Mouse (Mus musculus): Measurements from ENCODE around the gene Sprr2a2. TPM values are rescaled to one million over a fixed set of nuclear protein-coding genes. Genes with fewer than 3 reads are reported as not detected.
A peak's percentile ranks its signal among the peaks of the same experiment; 100 is the strongest.
"Not testable (repeated sequence)": the region's sequence is repeated elsewhere in the genome, so short reads cannot be mapped to it uniquely, and the experiment has no call there.

Sprr2a2 gene
- polyA plus RNA-seq (2014; fragmentation: Nextera tagmentation; extraction: Ambion mirVana) = 0.40 and 0.50 TPM in 2 replicates

- not testable (repeated sequence) for H3K4me3 ChIP-seq (ENCODE audit: low read depth, low read length); DNase-seq (ENCODE audit: low spot score); H3K4me2 ChIP-seq (replicated peaks; ENCODE audit: low read depth, low read length); H3K9me3 ChIP-seq (ENCODE audit: control insufficient read depth, low read length); H3K27me3 ChIP-seq (ENCODE audit: control insufficient read depth, insufficient read depth, low read length); H3K27ac ChIP-seq (ENCODE audit: low read depth, low read length); H3K4me1 ChIP-seq (replicated peaks; ENCODE audit: control insufficient read depth, insufficient read depth, low read length); H3K9ac ChIP-seq (ENCODE audit: low read depth, low read length); H3K36me3 ChIP-seq (ENCODE audit: control insufficient read depth, insufficient read depth, low read length); ATAC-seq (ENCODE audit: low FRiP score)
- no CpG with 5 or more reads among the region's 2 CpGs for WGBS
Observed at GRCm38 (mm10) chr3:92215569-92215968, at the start of gene Sprr2a2, which contains the start of gene Sprr2a1. Sprr2a2 (plus strand) TSS chr3:92215920. Sprr2a1 (plus strand) TSS chr3:92215799.

GRCm38 (mm10) chr3:92169847-92170246, 45.9 kb upstream of the Sprr2a2 start:
- H3K36me3 ChIP-seq (ENCODE audit: control insufficient read depth, insufficient read depth, low read length) = no peaks in the 10 kb centered on the region
- no peak overlapping the region for H3K4me2 ChIP-seq (replicated peaks; ENCODE audit: low read depth, low read length)
- no peak for ATAC-seq (ENCODE audit: low FRiP score)
- H3K27ac ChIP-seq (ENCODE audit: low read depth, low read length) = no peak overlapping the region
- no peak overlapping the region for H3K4me3 ChIP-seq (ENCODE audit: low read depth, low read length)
- no peaks in the 10 kb centered on the region for H3K27me3 ChIP-seq (ENCODE audit: control insufficient read depth, insufficient read depth, low read length)
- no peak overlapping the region for H3K9ac ChIP-seq (ENCODE audit: low read depth, low read length)
- no peaks in the 10 kb centered on the region for H3K4me1 ChIP-seq (replicated peaks; ENCODE audit: control insufficient read depth, insufficient read depth, low read length)
- 86% methylated on average over 3 of the region's 3 CpGs for WGBS
- no peak for DNase-seq (ENCODE audit: low spot score)
- no peaks in the 10 kb centered on the region for H3K9me3 ChIP-seq (ENCODE audit: control insufficient read depth, low read length)

- 86% methylated on average over 1 of the region's 1 CpGs for WGBS
- Histone ChIP-seq H3K36me3 (ENCODE audit: control insufficient read depth, insufficient read depth, low read length) (no peaks in the 10 kb centered on the region), H3K4me1 (replicated peaks; ENCODE audit: control insufficient read depth, insufficient read depth, low read length) (no peaks in the 10 kb centered on the region), H3K27me3 (ENCODE audit: control insufficient read depth, insufficient read depth, low read length) (no peaks in the 10 kb centered on the region), H3K9ac (ENCODE audit: low read depth, low read length) (no peak overlapping the region), H3K9me3 (ENCODE audit: control insufficient read depth, low read length) (no peaks in the 10 kb centered on the region), H3K4me3 (ENCODE audit: low read depth, low read length) (no peak overlapping the region), H3K27ac (ENCODE audit: low read depth, low read length) (no peak overlapping the region), H3K4me2 (replicated peaks; ENCODE audit: low read depth, low read length) (no peak overlapping the region)
- DNase-seq (ENCODE audit: low spot score) = no peak
- ATAC-seq (ENCODE audit: low FRiP score) = no peak
Observed at GRCm38 (mm10) chr3:92176880-92177279, 38.8 kb upstream of the Sprr2a2 start.

- DNase-seq (ENCODE audit: low spot score) (no peak), ATAC-seq (ENCODE audit: low FRiP score) (no peak)
- no peaks in the 10 kb centered on the region for H3K9me3 ChIP-seq (ENCODE audit: control insufficient read depth, low read length)
- no peaks in the 10 kb centered on the region for H3K27me3 ChIP-seq (ENCODE audit: control insufficient read depth, insufficient read depth, low read length)
- H3K36me3 ChIP-seq (ENCODE audit: control insufficient read depth, insufficient read depth, low read length) = no peaks in the 10 kb centered on the region
- H3K27ac ChIP-seq (ENCODE audit: low read depth, low read length) = no peak overlapping the region
- H3K4me3 ChIP-seq (ENCODE audit: low read depth, low read length) = no peak overlapping the region
- no peak overlapping the region for H3K9ac ChIP-seq (ENCODE audit: low read depth, low read length)
- WGBS = 91% methylated on average over 6 of the region's 6 CpGs
- H3K4me1 ChIP-seq (replicated peaks; ENCODE audit: control insufficient read depth, insufficient read depth, low read length) = no peaks in the 10 kb centered on the region
- no peak overlapping the region for H3K4me2 ChIP-seq (replicated peaks; ENCODE audit: low read depth, low read length)
Observed at GRCm38 (mm10) chr3:92195512-92196200, 20.1 kb upstream of the Sprr2a2 start.

- WGBS = no CpG with 5 or more reads among the region's 16 CpGs
- not testable (repeated sequence) for H3K27me3 ChIP-seq (ENCODE audit: control insufficient read depth, insufficient read depth, low read length); H3K9me3 ChIP-seq (ENCODE audit: control insufficient read depth, low read length); H3K4me1 ChIP-seq (replicated peaks; ENCODE audit: control insufficient read depth, insufficient read depth, low read length); H3K4me2 ChIP-seq (replicated peaks; ENCODE audit: low read depth, low read length); H3K9ac ChIP-seq (ENCODE audit: low read depth, low read length); H3K27ac ChIP-seq (ENCODE audit: low read depth, low read length); DNase-seq (ENCODE audit: low spot score); H3K4me3 ChIP-seq (ENCODE audit: low read depth, low read length); H3K36me3 ChIP-seq (ENCODE audit: control insufficient read depth, insufficient read depth, low read length)
- ATAC-seq (ENCODE audit: low FRiP score) = peak; percentile 41; the same call in 1 of the 2 replicates
Observed at GRCm38 (mm10) chr3:92211133-92211925, 4.4 kb upstream of the Sprr2a2 start.

GRCm38 (mm10) chr3:92212059-92212458, 3.7 kb upstream of the Sprr2a2 start:
- not testable (repeated sequence) for DNase-seq (ENCODE audit: low spot score); H3K27me3 ChIP-seq (ENCODE audit: control insufficient read depth, insufficient read depth, low read length)
- WGBS = no CpG with 5 or more reads among the region's 1 CpGs

GRCm38 (mm10) chr3:92213651-92214050, 2.1 kb upstream of the Sprr2a2 start:
- ATAC-seq (ENCODE audit: low FRiP score) = 0 out of 2 replicates have a peak, but pooled peaks have one; percentile 26
- DNase-seq (ENCODE audit: low spot score); H3K4me3 ChIP-seq (ENCODE audit: low read depth, low read length): not testable (repeated sequence)

More at GRCm38 (mm10) chr3:92212059-92212458, 3.7 kb upstream of the Sprr2a2 start:
- not testable (repeated sequence) for ATAC-seq (ENCODE audit: low FRiP score); H3K27ac ChIP-seq (ENCODE audit: low read depth, low read length); H3K4me1 ChIP-seq (replicated peaks; ENCODE audit: control insufficient read depth, insufficient read depth, low read length); H3K36me3 ChIP-seq (ENCODE audit: control insufficient read depth, insufficient read depth, low read length); H3K4me2 ChIP-seq (replicated peaks; ENCODE audit: low read depth, low read length); H3K4me3 ChIP-seq (ENCODE audit: low read depth, low read length); H3K9ac ChIP-seq (ENCODE audit: low read depth, low read length); H3K9me3 ChIP-seq (ENCODE audit: control insufficient read depth, low read length)

GRCm38 (mm10) chr3:92219031-92219430, 3.3 kb downstream of the Sprr2a2 start:
- no CpG with 5 or more reads among the region's 8 CpGs for WGBS
- not testable (repeated sequence) for H3K9me3 ChIP-seq (ENCODE audit: control insufficient read depth, low read length); DNase-seq (ENCODE audit: low spot score); H3K4me2 ChIP-seq (replicated peaks; ENCODE audit: low read depth, low read length); H3K27me3 ChIP-seq (ENCODE audit: control insufficient read depth, insufficient read depth, low read length); H3K4me1 ChIP-seq (replicated peaks; ENCODE audit: control insufficient read depth, insufficient read depth, low read length); H3K9ac ChIP-seq (ENCODE audit: low read depth, low read length); H3K27ac ChIP-seq (ENCODE audit: low read depth, low read length); H3K36me3 ChIP-seq (ENCODE audit: control insufficient read depth, insufficient read depth, low read length); H3K4me3 ChIP-seq (ENCODE audit: low read depth, low read length)
- peak; percentile 55 for ATAC-seq (ENCODE audit: low FRiP score)

More at GRCm38 (mm10) chr3:92213651-92214050, 2.1 kb upstream of the Sprr2a2 start:
- not testable (repeated sequence) for H3K4me2 ChIP-seq (replicated peaks; ENCODE audit: low read depth, low read length); H3K4me1 ChIP-seq (replicated peaks; ENCODE audit: control insufficient read depth, insufficient read depth, low read length); H3K36me3 ChIP-seq (ENCODE audit: control insufficient read depth, insufficient read depth, low read length); H3K9ac ChIP-seq (ENCODE audit: low read depth, low read length); H3K27ac ChIP-seq (ENCODE audit: low read depth, low read length); H3K27me3 ChIP-seq (ENCODE audit: control insufficient read depth, insufficient read depth, low read length); H3K9me3 ChIP-seq (ENCODE audit: control insufficient read depth, low read length)

Measured in hindbrain, embryonic 11.5 days (tissue).